Mouse (Mus musculus): ENCODE results near the gene Itsn2.

- TF ChIP-seq GATA1 (IDR thresholded peaks at IDR 0.05; ENCODE audit: low read length): no peak
- no peak for TF ChIP-seq TAL1 (IDR thresholded peaks at IDR 0.05; ENCODE audit: low read length)
These were observed 93.0 kb downstream of the Itsn2 start for GRCm38 (mm10) chr12:4685441-4685840.

Measured in erythroblast, embryonic 14.5 days (primary cell).